Comparison of ENCODE assay signal across 15 mouse cellular contexts in genomic region chr2:68732216-68732615, GRCm38 (mm10).
"Had no signal": no experiment of that assay in that cellular context is flagged by ENCODE, and none has a peak within 500 bp of the region (broad histone marks: within the 10 kb centered on the region; RNA-seq: fewer than 3 reads in every experiment).

No protein-coding gene starts in this region.

- H3K9ac ChIP-seq: lung, embryonic 14.5 days; midbrain, embryonic 13.5 days; midbrain, embryonic 15.5 days; neural tube, embryonic 12.5 days; stomach, embryonic 15.5 days had no signal

- H3K4me2 ChIP-seq: lung, embryonic 14.5 days; midbrain, embryonic 11.5 days; midbrain, embryonic 13.5 days; midbrain, embryonic 15.5 days; neural tube, embryonic 12.5 days; stomach, embryonic 15.5 days had no signal

- H3K4me3 ChIP-seq: megakaryocyte, embryonic 14.5 days; midbrain, embryonic 13.5 days; midbrain, embryonic 15.5 days; neural tube, embryonic 12.5 days; stomach, embryonic 15.5 days had no signal

- H3K27me3 ChIP-seq: megakaryocyte, embryonic 14.5 days; midbrain, embryonic 13.5 days; midbrain, embryonic 15.5 days; neural tube, embryonic 12.5 days; stomach, embryonic 15.5 days had no signal

- H3K9me3 ChIP-seq: midbrain, embryonic 13.5 days; midbrain, embryonic 15.5 days; neural tube, embryonic 12.5 days; stomach, embryonic 15.5 days had no signal

- H3K27ac ChIP-seq: midbrain, embryonic 13.5 days; midbrain, embryonic 15.5 days; neural tube, embryonic 12.5 days; stomach, embryonic 15.5 days; stomach, postnatal 0 days had no signal

- ATAC-seq: midbrain, embryonic 13.5 days; midbrain, embryonic 15.5 days had no signal

- DNase-seq: lung, adult 18-20 months; lung, embryonic 14.5 days; lung, postnatal 10 days; lung, postnatal 4 days; right cerebral cortex, postnatal 14 days; thymus, adult 2 months; thymus, postnatal 25 days; thymus, postnatal 4 days had no signal

- H3K36me3 ChIP-seq: midbrain, embryonic 13.5 days; midbrain, embryonic 15.5 days; neural tube, embryonic 12.5 days; stomach, embryonic 15.5 days had no signal

- H3K4me1 ChIP-seq: midbrain, embryonic 13.5 days; midbrain, embryonic 15.5 days; neural tube, embryonic 12.5 days; stomach, embryonic 15.5 days had no signal
